Mouse (Mus musculus) brain, embryonic 14.5 days (tissue): Measurements from ENCODE around the gene Dnmt3a.

ENCODE experiments used
- CTCF ChIP-seq: fragments of 200-500 bp; IDR thresholded peaks from 2 replicates; pipeline ENCODE4 v1.5.1; 2012; ENCODE audit warnings: inconsistent platforms, mild to moderate bottlenecking, moderate library complexity, borderline replicate concordance; ENCODE audit not compliant: insufficient read depth, insufficient read length; ENCODE audit errors: extremely low read depth
- POLR2A ChIP-seq: fragments of 200-500 bp; IDR thresholded peaks from 2 replicates; pipeline ENCODE4 v1.6.1; 2012; ENCODE audit warnings: mild to moderate bottlenecking, inconsistent platforms, borderline replicate concordance; ENCODE audit not compliant: poor library complexity, insufficient read depth, insufficient read length, severe bottlenecking; ENCODE audit errors: extremely low read depth

DNA sequence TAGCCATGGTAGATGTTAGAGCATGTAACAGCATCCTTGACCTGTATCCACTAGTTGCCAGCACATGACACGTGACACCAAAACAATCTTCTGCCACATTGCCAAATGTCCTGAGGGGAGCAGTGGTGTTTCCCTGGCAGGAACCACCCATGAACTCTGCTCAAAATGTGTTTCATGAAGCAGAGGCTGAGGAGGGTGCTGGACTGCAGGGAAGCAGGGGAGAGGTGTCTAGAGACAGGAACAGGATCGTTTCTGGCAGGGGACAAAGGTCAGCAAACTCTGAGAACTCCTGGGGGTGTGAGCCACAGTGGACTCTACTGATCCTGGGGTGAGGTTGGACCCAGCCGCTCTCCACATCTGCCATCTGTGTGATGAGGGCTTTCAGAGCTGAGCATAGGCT lies 53.7 kb downstream of the Dnmt3a start:
- TF ChIP-seq CTCF (no peak), POLR2A (no peak)
